Mouse (Mus musculus) liver, adult 2 months (tissue): ENCODE results near the gene Tgif2lx2. TPM values are rescaled to one million over a fixed set of nuclear protein-coding genes. Genes with fewer than 3 reads are reported as not detected.
"Not testable (repeated sequence)": the region's sequence is repeated elsewhere in the genome, so short reads cannot be mapped to it uniquely, and the experiment has no call there.

Experiments
- DNase-seq: peaks from one replicate; pipeline ENCODE4 v3.0.0-alpha.2; 2011; ENCODE audit warnings: low read depth, low spot score; ENCODE audit errors: extremely low read depth
- H3K27ac ChIP-seq: fragments of 200-500 bp; replicated peaks from 2 replicates; pipeline ENCODE4 v1.5.1; 2012; ENCODE audit warnings: low read depth, mild to moderate bottlenecking, control low read depth, inconsistent platforms, low read length; ENCODE audit not compliant: insufficient read depth
- H3K27me3 ChIP-seq: fragments of 200-500 bp; 2 replicates; pipeline ENCODE4 v1.6.1; 2012; ENCODE audit warnings: mild to moderate bottlenecking, moderate library complexity, low read length, inconsistent platforms; ENCODE audit not compliant: control insufficient read depth, insufficient read depth
- H3K36me3 ChIP-seq: fragments of 200-500 bp; 2 replicates; pipeline ENCODE4 v1.6.1; 2012; ENCODE audit warnings: low read length, inconsistent platforms; ENCODE audit not compliant: control insufficient read depth, insufficient read depth
- H3K4me1 ChIP-seq: fragments of 200-500 bp; 2 replicates; pipeline ENCODE4 v1.6.1; 2011; ENCODE audit warnings: low read length; ENCODE audit not compliant: control insufficient read depth, insufficient read depth
- H3K4me3 ChIP-seq: fragments of 200-500 bp; 2 replicates; pipeline ENCODE4 v1.5.1; 2011; ENCODE audit warnings: low read depth, mild to moderate bottlenecking, control low read depth, low read length, moderate library complexity; ENCODE audit not compliant: insufficient read depth
- H3K79me2 ChIP-seq: fragments of 200-500 bp; 2 replicates; pipeline ENCODE4 v1.6.1; 2012; ENCODE audit warnings: inconsistent platforms, mild to moderate bottlenecking, low read length, moderate library complexity; ENCODE audit not compliant: control insufficient read depth, insufficient read depth
- H3K9ac ChIP-seq: fragments of 200-500 bp; 2 replicates; pipeline ENCODE4 v1.6.1; 2012; ENCODE audit warnings: low read depth, mild to moderate bottlenecking, control low read depth, inconsistent platforms, low read length
- WGBS: fragments of 180-500 bp; shearing (Covaris S2); methylation state at CpG from one replicate; pipeline ENCODE4 v1.1.7; 2018; 5-methylcytosine and 5-hydroxymethylcytosine counted together
- polyA plus RNA-seq: library from polyadenylated mRNA; depleted of rRNA; stranded (reverse); fragments of >200 nt; gene quantifications from 2 replicates; pipeline ENCODE4 v1.2.3, GENCODE M21; 2012; rRNA removed
- total RNA-seq: library from RNA; depleted of rRNA; stranded (reverse); fragments of >200 nt; gene quantifications from 2 replicates; pipeline ENCODE4 v1.2.3, GENCODE M21; 2014; rRNA removed

The Tgif2lx2 gene
- total RNA-seq (not detected in 2 replicates), polyA plus RNA-seq (not detected in 2 replicates)

DNA sequence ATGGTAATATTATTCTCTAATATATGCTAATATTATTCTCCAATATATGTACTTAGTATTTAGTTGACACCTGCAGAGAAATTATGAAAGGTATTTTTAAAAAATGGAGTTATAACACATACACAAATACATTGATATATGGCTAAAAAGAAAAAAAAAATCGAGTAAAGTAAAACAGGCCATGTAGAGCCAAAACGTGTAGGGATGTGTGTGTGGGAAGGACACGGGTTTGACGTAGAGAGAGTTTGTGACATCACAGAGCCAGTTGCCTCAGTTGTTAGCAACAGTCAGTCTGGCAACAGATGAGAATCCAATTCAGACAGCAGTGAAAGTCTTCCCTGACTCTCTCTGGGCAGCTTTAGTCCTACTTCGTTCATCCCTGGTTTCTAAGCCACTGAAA lies at the start of gene Tgif2lx2:
Gene Tgif2lx2 (plus strand): TSS at position 301 of the 400 bp plus-strand sequence.
- not testable (repeated sequence) for H3K79me2 ChIP-seq, H3K4me3 ChIP-seq, DNase-seq, H3K27me3 ChIP-seq, H3K27ac ChIP-seq, H3K36me3 ChIP-seq, H3K4me1 ChIP-seq, H3K9ac ChIP-seq
- no CpG with 5 or more reads among the region's 5 CpGs for WGBS

Other genes starting within 250 kb of the Tgif2lx2 start
- not detected in 2 replicates for gene Tgif2lx1, start 53.5 kb downstream of the Tgif2lx2 start, total RNA-seq
- not detected in 2 replicates for gene Tgif2lx1, start 53.5 kb downstream of the Tgif2lx2 start, polyA plus RNA-seq